In the genomic region with DNA sequence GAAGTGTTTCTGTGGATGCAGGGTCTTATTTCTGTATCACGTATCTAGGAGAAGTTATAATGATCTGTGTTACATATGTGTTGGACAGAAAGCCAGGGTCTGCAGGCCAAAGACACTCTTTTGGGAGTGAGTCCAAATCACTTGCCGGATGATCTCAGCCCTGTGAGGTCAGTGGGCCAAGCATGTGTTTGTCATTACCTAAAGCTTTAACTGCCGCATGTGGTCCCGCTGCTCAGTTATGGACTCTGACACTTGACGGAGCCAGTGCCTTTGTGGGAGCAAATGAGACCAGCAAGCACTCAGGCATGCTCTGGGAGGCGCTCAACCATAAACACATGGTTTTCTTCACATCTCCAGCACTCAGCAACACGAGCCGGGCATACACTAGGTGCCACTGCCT, we compare ENCODE assay signal across 11 mouse cellular contexts. TPM values are rescaled to one million over a fixed set of nuclear protein-coding genes. Genes with fewer than 3 reads are reported as not detected.
DNase-seq lines count a peak whose midpoint lies in the region; ATAC-seq and TF ChIP-seq lines count a peak whose summit lies in the region.
"Had no signal": no experiment of that assay in that cellular context is flagged by ENCODE, and none has a peak within 500 bp of the region (broad histone marks: within the 10 kb centered on the region; RNA-seq: fewer than 3 reads in every experiment).

No protein-coding gene starts in this region.

- no peak overlapping the region for H3K27ac ChIP-seq in midbrain, postnatal 0 days (ENCODE audit: low read depth, low read length)
- no peak overlapping the region for H3K27ac ChIP-seq in midbrain, embryonic 16.5 days (ENCODE audit: low read length)
- no peak overlapping the region for H3K27ac ChIP-seq in kidney, embryonic 16.5 days (ENCODE audit: low read length)

- no peaks in the 10 kb centered on the region for H3K4me1 ChIP-seq in midbrain, postnatal 0 days (ENCODE audit: insufficient read depth, low read length)
- no peaks in the 10 kb centered on the region for H3K4me1 ChIP-seq in midbrain, embryonic 16.5 days (ENCODE audit: control insufficient read depth, insufficient read depth, low read length)
- peaks cover 7% of the 10 kb centered on the region; the same call in 1 of the 2 replicates for H3K4me1 ChIP-seq in kidney, embryonic 16.5 days (ENCODE audit: insufficient read depth, low read length)

- no peak overlapping the region for H3K4me3 ChIP-seq in midbrain, postnatal 0 days (ENCODE audit: low read depth, low read length)
- no peak overlapping the region for H3K4me3 ChIP-seq in midbrain, embryonic 16.5 days (ENCODE audit: low read depth, low read length)
- no peak overlapping the region for H3K4me3 ChIP-seq in kidney, embryonic 16.5 days (ENCODE audit: low read length)
- H3K4me3 ChIP-seq: megakaryocyte, embryonic 14.5 days had no signal

- H3K27me3 ChIP-seq in midbrain, postnatal 0 days (ENCODE audit: insufficient read depth, low read length): no peaks in the 10 kb centered on the region
- H3K27me3 ChIP-seq in midbrain, embryonic 16.5 days (ENCODE audit: control insufficient read depth, insufficient read depth, low read depth, low read length): no peaks in the 10 kb centered on the region
- no peaks in the 10 kb centered on the region for H3K27me3 ChIP-seq in kidney, embryonic 16.5 days (ENCODE audit: insufficient read depth, low read length)

- H3K4me2 ChIP-seq in midbrain, postnatal 0 days (ENCODE audit: low read depth, low read length, poor library complexity, severe bottlenecking): no peak overlapping the region
- no peak overlapping the region for H3K4me2 ChIP-seq in midbrain, embryonic 16.5 days (ENCODE audit: low read length)
- no peak overlapping the region for H3K4me2 ChIP-seq in kidney, embryonic 16.5 days (replicated peaks; ENCODE audit: low read depth, low read length)

- DNase-seq in cerebellum, postnatal 10 days: peak; percentile 30 to 33
- DNase-seq in cerebellum, adult 9-10 months: no peak
- DNase-seq in midbrain, postnatal 0 days (ENCODE audit: low spot score): peak; percentile 12
- peak; percentile 16 for DNase-seq in yolk sac, embryonic 10.5 days (ENCODE audit: low spot score)
- DNase-seq in spleen, postnatal 10 days (ENCODE audit: low spot score in 2 of 2): no peak
- no peak for DNase-seq in adrenal gland, postnatal 4 days (ENCODE audit: low spot score in 2 of 2)
- DNase-seq: cerebellum, postnatal 36 days had no signal

- TF ChIP-seq CTCF in midbrain, postnatal 0 days (IDR thresholded peaks at IDR 0.05): 0 out of 2 replicates have a peak, but pooled peaks have one; percentile 10

- no peaks in the 10 kb centered on the region for H3K9me3 ChIP-seq in midbrain, postnatal 0 days (ENCODE audit: low read length)
- no peaks in the 10 kb centered on the region for H3K9me3 ChIP-seq in midbrain, embryonic 16.5 days (replicated peaks; ENCODE audit: control insufficient read depth, low read length, poor library complexity, severe bottlenecking)
- H3K9me3 ChIP-seq in kidney, embryonic 16.5 days (ENCODE audit: low read length): no peaks in the 10 kb centered on the region

- no peak for ATAC-seq in midbrain, postnatal 0 days (ENCODE audit: low FRiP score)
- ATAC-seq in midbrain, embryonic 16.5 days: no peak
- peak; percentile 82; the same call in 1 of the 2 replicates for ATAC-seq in kidney, embryonic 16.5 days (ENCODE audit: low FRiP score, low TSS enrichment)
- ATAC-seq: inflammation-experienced regulatory T-cells, adult 6 months had no signal

- WGBS in midbrain, postnatal 0 days: 64% methylated on average over 8 of the region's 8 CpGs
- WGBS in midbrain, embryonic 16.5 days: 59% methylated on average over 8 of the region's 8 CpGs
- WGBS in kidney, embryonic 16.5 days: 25% methylated on average over 8 of the region's 8 CpGs

- no peaks in the 10 kb centered on the region for H3K36me3 ChIP-seq in midbrain, postnatal 0 days (ENCODE audit: insufficient read depth, low read length)
- no peaks in the 10 kb centered on the region for H3K36me3 ChIP-seq in midbrain, embryonic 16.5 days (ENCODE audit: control insufficient read depth, insufficient read depth, low read length)
- H3K36me3 ChIP-seq in kidney, embryonic 16.5 days (ENCODE audit: insufficient read depth, low read length): no peaks in the 10 kb centered on the region

- no peak overlapping the region for H3K9ac ChIP-seq in midbrain, postnatal 0 days (replicated peaks; ENCODE audit: low read length, poor library complexity, severe bottlenecking)
- H3K9ac ChIP-seq in midbrain, embryonic 16.5 days (ENCODE audit: low read depth, low read length): no peak overlapping the region
- H3K9ac ChIP-seq in kidney, embryonic 16.5 days (replicated peaks; ENCODE audit: low read length): no peak overlapping the region

RNA-seq across cellular contexts. Expression of gene Dgki, which starts 45.8 kb away (rescaled TPM):
- 26.9 and 32.4 TPM in 2 replicates for total RNA-seq in midbrain, postnatal 0 days (2014; rRNA removed)
- polyA plus RNA-seq in midbrain, postnatal 0 days (2015; fragmentation: Nextera tagmentation; extraction: Ambion mirVana): 3.3 and 4.6 TPM in 2 replicates
- 7.4 and 7.6 TPM in 2 replicates for polyA plus RNA-seq in midbrain, embryonic 16.5 days (2015; fragmentation: Nextera tagmentation; extraction: Ambion mirVana)
- 0.55 and 0.74 TPM in 2 replicates for polyA plus RNA-seq in kidney, embryonic 16.5 days (2015; fragmentation: Nextera tagmentation; extraction: Ambion mirVana)
- total RNA-seq in adrenal gland, postnatal 4 days (2021): 1 to 10 TPM; 4.0 to 4.2 TPM

Comparison
In these comparisons a context has a peak if more than half of its experiments do, and no peak if none do; other contexts are left out.
1. DNase-seq: peak in cerebellum, postnatal 10 days (2 of 2), midbrain, postnatal 0 days (single experiment) and yolk sac, embryonic 10.5 days (single experiment); none in cerebellum, adult 9-10 months (single experiment), spleen, postnatal 10 days (0 of 2) and adrenal gland, postnatal 4 days (0 of 2).